Mouse (Mus musculus) thymus, adult 2 months (tissue): ENCODE data around the gene Uqcrq. TPM values are rescaled to one million over a fixed set of nuclear protein-coding genes. Genes with fewer than 3 reads are reported as not detected.

ENCODE experiments used
- DNase-seq: peaks from one replicate; pipeline ENCODE4 v3.0.0; 2021
- H3K27ac ChIP-seq: fragments of 200-500 bp; 2 replicates; pipeline ENCODE4 v1.5.1; 2012; ENCODE audit warnings: low read length, control low read depth; ENCODE audit not compliant: control insufficient read depth, insufficient read depth
- H3K27me3 ChIP-seq: fragments of 200-500 bp; 2 replicates; pipeline ENCODE4 v1.6.1; 2012; ENCODE audit warnings: mild to moderate bottlenecking, low read length, moderate library complexity, mixed read lengths; ENCODE audit not compliant: control insufficient read depth, insufficient read depth
- H3K36me3 ChIP-seq: fragments of 200-500 bp; 2 replicates; pipeline ENCODE4 v1.6.1; 2012; ENCODE audit warnings: mild to moderate bottlenecking, low read length, moderate library complexity; ENCODE audit not compliant: control insufficient read depth, insufficient read depth
- H3K4me1 ChIP-seq: fragments of 200-500 bp; replicated peaks from 2 replicates; pipeline ENCODE4 v1.6.1; 2012; ENCODE audit warnings: low read length; ENCODE audit not compliant: control insufficient read depth, insufficient read depth
- H3K4me3 ChIP-seq: fragments of 200-500 bp; 2 replicates; pipeline ENCODE4 v1.5.1; 2012; ENCODE audit warnings: mild to moderate bottlenecking, low read length, control low read depth, moderate library complexity; ENCODE audit not compliant: control insufficient read depth, insufficient read depth
- CTCF ChIP-seq: fragments of 200-500 bp; IDR thresholded peaks from 2 replicates; pipeline ENCODE4 v1.5.1; 2012; ENCODE audit warnings: mild to moderate bottlenecking, control low read depth, low read length, moderate library complexity, borderline replicate concordance; ENCODE audit not compliant: control insufficient read depth, poor library complexity, insufficient read depth; ENCODE audit errors: extremely low read depth
- POLR2A ChIP-seq: fragments of 200-500 bp; IDR thresholded peaks from 2 replicates; pipeline ENCODE4 v1.6.1; 2012; ENCODE audit warnings: mild to moderate bottlenecking, low read length, control low read depth, moderate library complexity; ENCODE audit not compliant: control insufficient read depth, poor library complexity, insufficient read depth; ENCODE audit errors: extremely low read depth
- WGBS: fragments of 180-500 bp; shearing (Covaris S2); methylation state at CpG from one replicate; pipeline ENCODE4 v1.1.7; 2018; 5-methylcytosine and 5-hydroxymethylcytosine counted together
- polyA plus RNA-seq: library from polyadenylated mRNA; depleted of rRNA; stranded (reverse); fragments of >200 nt; gene quantifications from 2 replicates; pipeline ENCODE4 v1.2.3, GENCODE M21; 2012

The Uqcrq gene
- polyA plus RNA-seq, 1 experiment: 566 TPM

DNA sequence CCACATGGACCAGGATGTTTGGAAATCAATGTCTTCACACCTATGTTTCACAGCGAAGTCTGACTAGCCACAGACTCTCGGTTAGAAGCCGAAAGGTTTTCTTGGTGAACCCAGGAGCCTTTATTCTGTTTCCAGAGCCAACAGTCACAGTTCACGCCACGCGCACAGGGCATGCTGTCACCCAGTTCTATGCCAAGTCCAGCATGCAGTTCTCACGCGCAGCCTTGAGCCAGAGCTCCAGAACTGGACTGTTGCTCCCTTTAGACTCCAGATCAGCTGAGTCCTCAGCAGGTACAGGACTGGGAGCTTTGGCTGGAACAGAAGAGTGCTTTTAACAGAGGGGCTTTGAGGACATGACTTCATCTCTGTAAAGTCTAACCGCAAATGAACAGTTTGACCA is 21.8 kb upstream of the Uqcrq start:
- no peak overlapping the region for H3K4me3 ChIP-seq
- 98% methylated on average over 9 of the region's 9 CpGs for WGBS
- DNase-seq: no peak
- H3K27ac ChIP-seq: no peak overlapping the region
- no peaks in the 10 kb centered on the region for H3K36me3 ChIP-seq
- peaks cover 10% of the 10 kb centered on the region for H3K27me3 ChIP-seq
- no peak for TF ChIP-seq CTCF
- TF ChIP-seq POLR2A: no peak
- peaks cover 14% of the 10 kb centered on the region for H3K4me1 ChIP-seq

DNA sequence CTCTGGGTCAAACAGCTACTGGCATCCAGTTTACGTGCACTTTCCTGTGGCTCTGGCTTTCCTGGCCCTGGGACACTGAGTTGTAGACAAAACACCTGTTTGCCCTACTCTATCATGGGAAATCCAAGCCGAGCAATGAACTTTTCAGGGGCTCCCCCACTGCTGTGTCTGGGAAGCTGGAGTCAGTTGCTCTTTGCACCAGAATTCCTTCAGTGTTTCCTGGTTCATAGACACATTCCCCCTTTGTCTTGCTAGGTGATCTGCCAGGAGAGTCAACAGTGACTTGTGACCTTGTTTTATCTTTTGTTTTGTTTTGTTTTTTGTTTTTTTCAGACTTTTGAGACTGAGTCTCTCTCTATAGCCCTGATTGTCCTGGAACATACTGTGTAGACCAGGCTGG is 20.7 kb upstream of the Uqcrq start:
- no peaks in the 10 kb centered on the region for H3K36me3 ChIP-seq
- WGBS: 83% methylated on average over 2 of the region's 2 CpGs
- TF ChIP-seq POLR2A (no peak), CTCF (no peak)
- no peak for DNase-seq
- H3K4me3 ChIP-seq: no peak overlapping the region
- H3K4me1 ChIP-seq: peaks cover 11% of the 10 kb centered on the region
- peaks cover 4% of the 10 kb centered on the region for H3K27me3 ChIP-seq
- no peak overlapping the region for H3K27ac ChIP-seq

DNA sequence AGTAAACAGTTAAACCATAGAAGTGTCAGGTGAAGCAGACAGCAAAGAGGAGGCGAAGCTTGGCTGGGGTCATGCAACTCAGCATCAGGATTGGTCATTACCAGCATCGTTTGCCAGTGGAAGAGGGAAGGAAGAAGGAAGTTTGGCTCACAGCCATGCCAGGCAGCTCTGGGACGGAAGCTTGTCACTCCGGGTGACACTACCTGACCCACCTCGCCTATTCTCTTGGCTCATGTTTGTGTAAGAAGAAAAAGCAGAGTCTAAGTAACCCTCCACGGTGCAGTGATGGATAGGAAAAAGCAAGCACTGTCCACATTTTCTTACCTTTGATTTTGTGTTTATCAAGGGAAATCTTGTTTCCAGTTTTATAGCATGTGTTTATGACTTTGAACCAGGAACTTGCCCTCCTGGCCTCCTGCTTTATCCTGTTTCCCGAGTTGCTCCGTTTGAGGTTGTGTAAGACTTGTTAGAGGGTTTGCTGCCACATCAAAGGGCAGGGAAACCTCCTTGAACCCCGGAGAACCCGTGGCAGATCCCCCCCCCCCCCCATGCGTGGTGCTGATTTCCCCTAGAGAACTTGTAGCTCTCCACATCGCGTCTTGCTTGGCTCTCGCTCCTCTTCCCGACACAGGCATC is 19.6 kb upstream of the Uqcrq start:
- TF ChIP-seq CTCF (no peak), POLR2A (no peak)
- no peak for DNase-seq
- H3K4me1 ChIP-seq: peaks cover 11% of the 10 kb centered on the region
- 6% methylated on average over 15 of the region's 15 CpGs for WGBS
- no peaks in the 10 kb centered on the region for H3K36me3 ChIP-seq
- peaks cover 4% of the 10 kb centered on the region for H3K27me3 ChIP-seq
- H3K4me3 ChIP-seq: no peak overlapping the region
- no peak overlapping the region for H3K27ac ChIP-seq

DNA sequence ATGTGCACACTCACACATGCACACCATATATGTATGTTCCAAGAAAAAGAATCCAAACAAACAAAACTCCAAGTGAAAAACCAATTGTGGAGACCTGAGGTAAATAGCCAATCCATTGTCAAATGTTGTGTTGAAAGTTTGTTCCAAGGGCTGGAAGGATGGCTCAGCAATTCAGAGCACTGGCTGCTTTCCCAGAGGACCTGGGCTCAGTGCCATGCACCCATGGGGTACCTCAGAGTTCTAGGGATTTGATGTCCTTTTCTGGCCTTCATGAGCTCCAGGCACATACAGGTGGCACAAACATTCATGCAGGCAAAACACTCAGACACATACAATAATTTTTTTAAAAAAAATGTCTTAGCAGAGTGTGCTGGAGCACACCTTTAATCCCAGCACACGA is 17.9 kb upstream of the Uqcrq start:
- Histone ChIP-seq H3K36me3 (no peaks in the 10 kb centered on the region), H3K27me3 (peaks cover 4% of the 10 kb centered on the region), H3K27ac (no peak overlapping the region), H3K4me3 (no peak overlapping the region), H3K4me1 (peaks cover 11% of the 10 kb centered on the region)
- no peak for TF ChIP-seq POLR2A
- TF ChIP-seq CTCF: no peak
- no peak for DNase-seq
- WGBS: 98% methylated on average over 1 of the region's 1 CpGs

DNA sequence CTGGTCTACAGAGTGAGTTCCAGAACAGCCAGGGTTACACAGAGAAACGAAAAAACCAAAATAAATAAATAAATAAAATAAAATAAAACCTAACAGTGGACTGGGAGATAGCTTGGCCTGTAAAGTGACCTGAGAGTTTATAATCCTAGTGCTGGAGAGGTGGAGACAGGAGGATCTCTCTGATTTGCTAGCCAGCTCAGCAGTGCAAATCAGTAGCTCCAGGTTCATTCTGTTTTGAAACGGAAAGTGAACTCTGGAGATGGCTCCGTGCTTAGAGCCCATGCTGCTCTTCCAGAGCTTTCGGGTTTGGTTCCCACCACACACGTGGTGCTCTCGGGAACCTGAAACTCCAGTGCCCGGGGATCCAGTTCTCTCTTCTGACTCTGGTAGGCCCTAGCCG is 17.4 kb upstream of the Uqcrq start:
- no peaks in the 10 kb centered on the region for H3K36me3 ChIP-seq
- no peak overlapping the region for H3K4me3 ChIP-seq
- 93% methylated on average over 8 of the region's 8 CpGs for WGBS
- peaks cover 4% of the 10 kb centered on the region for H3K27me3 ChIP-seq
- H3K4me1 ChIP-seq: peaks cover 11% of the 10 kb centered on the region
- no peak for DNase-seq
- no peak overlapping the region for H3K27ac ChIP-seq
- no peak for TF ChIP-seq CTCF
- TF ChIP-seq POLR2A: no peak

DNA sequence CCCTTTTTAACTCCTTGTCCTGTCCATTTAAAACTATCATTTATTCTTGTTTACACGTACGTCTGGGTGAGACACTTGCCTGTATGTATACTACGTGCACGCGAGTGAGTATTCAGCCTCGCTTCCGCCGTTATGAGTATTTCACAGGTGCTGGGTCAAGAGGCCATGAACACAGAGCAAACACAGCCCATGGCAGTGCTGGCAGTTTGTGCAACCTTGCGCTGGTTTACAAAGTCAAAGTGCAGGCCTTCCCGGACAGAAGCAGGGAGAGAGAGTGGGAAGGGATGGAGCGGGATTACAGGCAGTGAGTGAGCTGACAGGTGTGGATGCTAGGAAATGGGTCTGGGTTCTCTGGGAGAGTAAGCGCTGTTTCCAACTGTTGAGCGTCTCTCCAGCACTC is 15.6 kb upstream of the Uqcrq start:
- Histone ChIP-seq H3K27ac (no peak overlapping the region), H3K4me1 (peaks cover 11% of the 10 kb centered on the region), H3K4me3 (no peak overlapping the region), H3K27me3 (peaks cover 2% of the 10 kb centered on the region), H3K36me3 (no peaks in the 10 kb centered on the region)
- TF ChIP-seq CTCF (no peak), POLR2A (no peak)
- no peak for DNase-seq
- 97% methylated on average over 13 of the region's 13 CpGs for WGBS

DNA sequence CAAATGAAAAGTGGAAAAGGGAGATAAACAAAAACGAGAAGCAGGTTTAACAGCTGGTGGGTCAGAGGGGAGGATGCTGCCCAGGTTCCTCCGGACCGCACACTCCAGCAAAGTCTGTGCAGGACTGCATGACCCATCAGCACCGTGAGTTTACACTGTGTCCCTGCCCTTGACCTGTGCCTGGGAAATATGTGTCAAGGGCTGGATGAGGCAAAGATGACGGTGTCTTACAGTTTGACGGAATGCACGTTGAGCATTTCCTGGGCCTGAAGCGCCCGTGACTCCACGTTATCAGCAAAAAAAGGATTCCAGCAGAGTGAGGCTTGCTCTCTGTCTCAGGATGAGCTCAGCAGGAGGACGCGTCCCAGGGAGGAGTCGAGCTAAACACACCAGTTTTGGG is 14.9 kb upstream of the Uqcrq start:
- Histone ChIP-seq H3K36me3 (no peaks in the 10 kb centered on the region), H3K27me3 (no peaks in the 10 kb centered on the region; the same call in 1 of the 2 replicates), H3K4me1 (peaks cover 11% of the 10 kb centered on the region), H3K4me3 (no peak overlapping the region), H3K27ac (no peak overlapping the region)
- no peak for TF ChIP-seq POLR2A
- TF ChIP-seq CTCF: no peak
- WGBS: 97% methylated on average over 13 of the region's 13 CpGs
- DNase-seq: no peak
